Mouse (Mus musculus): ENCODE results near the gene Gm31571.
"Not testable (repeated sequence)": the region's sequence is repeated elsewhere in the genome, so short reads cannot be mapped to it uniquely, and the experiment has no call there.

Gm31571 gene

GRCm38 (mm10) chrY:22051253-22051652 is at the start of gene Gm31571:
Gm31571 (minus strand) TSS chrY:22051353.
- not testable (repeated sequence) for DNase-seq (ENCODE audit: low read depth, low spot score)

Data from retina, adult 2 months (tissue).